Mouse (Mus musculus): ENCODE data around the gene Tle2.

The Tle2 gene

DNA sequence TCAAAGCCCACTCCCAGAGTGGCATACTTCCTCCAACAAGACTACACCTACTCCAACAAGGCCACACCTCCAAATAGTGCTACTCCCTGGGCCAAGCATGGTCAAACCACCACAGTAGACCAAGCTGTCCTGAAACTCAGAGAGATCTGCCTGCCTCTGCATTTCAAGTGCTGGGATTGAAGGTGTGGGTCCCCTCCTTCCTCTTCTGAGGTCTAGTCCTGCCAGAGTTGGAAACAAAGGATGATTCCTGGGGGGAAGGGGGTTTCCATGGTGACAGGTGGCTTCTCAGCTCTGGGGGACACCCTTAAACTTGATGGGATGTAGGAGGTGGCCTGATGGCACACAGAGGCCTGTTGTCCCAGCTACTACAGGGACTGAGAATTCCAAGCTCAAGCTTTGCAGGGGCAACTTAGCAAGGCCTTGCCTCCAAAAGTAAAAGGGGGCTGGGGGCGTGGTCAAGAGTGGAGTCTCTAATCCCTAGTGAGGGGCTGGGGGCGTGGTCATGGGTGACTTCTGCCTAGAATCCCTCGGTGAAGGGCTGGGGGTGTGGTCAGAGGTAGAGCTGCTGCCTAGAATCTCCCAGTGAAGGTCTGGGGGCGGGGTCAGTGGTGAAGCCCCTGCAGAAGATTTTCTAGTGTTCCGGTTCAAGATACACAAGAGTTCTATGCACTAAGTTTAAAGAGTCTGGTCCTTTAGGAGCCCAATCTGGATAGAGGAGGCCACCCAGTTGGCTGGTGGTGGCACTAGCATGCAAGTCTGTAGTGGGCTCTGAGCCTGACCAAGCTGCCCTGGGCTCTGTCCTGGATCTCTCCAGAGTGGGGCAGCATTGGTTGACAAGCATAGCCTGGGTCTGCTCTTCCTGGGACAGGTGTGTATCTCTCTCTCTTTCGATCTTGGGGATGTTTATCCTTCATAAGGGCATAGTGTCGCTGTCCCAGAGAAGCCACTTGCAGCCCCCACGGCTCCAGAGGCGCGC lies at the start of gene Tle2:
Gene Tle2, plus strand, starts transcription at position 481 of the 976 bp plus-strand sequence.
- peak; percentile 41 for DNase-seq

- DNase-seq = peak; percentile 43
These were observed 49.2 kb upstream of the Tle2 start for GRCm38 (mm10) chr10:81525017-81525694.

- peak; percentile 87 for DNase-seq
These were observed 47.6 kb upstream of the Tle2 start for GRCm38 (mm10) chr10:81526779-81527178.

DNA sequence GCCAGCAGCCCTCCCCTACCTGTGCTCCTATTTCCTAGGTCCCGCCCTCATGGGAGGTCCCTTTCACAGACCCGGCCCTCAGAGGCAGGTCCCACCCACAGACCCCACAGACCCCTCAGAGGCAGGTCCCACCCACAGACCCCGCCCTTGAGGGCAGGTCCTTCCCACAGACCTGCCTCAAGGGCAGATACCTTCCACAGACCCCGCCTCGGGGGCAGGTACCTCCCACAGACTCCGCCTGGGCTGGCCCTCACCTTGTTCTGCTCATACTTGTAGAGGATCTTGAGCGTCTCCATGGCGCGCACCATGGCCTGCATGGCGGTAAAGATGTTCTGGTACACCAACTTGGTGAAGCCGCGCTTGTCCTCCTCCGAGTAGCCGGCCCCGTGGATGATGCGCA lies 39.5 kb upstream of the Tle2 start:
- no peak for DNase-seq

DNA sequence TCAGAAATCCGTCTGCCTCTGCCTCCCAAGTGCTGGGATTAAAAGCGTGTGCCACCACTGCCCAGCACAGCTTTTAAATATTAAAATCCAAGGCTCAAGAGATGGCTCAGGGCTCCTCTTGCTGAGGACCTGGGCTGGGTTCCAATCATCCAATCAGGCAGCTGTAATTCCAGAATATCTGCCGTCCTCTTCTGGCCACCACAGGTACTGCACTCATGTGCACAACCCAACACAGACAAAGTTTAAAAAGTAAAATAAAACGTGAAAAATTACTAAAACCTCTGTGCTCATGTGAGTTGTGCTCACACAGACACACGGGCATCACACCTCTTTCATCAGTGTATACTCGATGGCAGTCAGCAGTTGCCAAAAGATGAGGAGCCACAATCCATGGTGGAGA lies 37.6 kb upstream of the Tle2 start:
- DNase-seq = peak; percentile 53

- DNase-seq = no peak
These were observed 36.9 kb upstream of the Tle2 start for GRCm38 (mm10) chr10:81537429-81537828.

DNA sequence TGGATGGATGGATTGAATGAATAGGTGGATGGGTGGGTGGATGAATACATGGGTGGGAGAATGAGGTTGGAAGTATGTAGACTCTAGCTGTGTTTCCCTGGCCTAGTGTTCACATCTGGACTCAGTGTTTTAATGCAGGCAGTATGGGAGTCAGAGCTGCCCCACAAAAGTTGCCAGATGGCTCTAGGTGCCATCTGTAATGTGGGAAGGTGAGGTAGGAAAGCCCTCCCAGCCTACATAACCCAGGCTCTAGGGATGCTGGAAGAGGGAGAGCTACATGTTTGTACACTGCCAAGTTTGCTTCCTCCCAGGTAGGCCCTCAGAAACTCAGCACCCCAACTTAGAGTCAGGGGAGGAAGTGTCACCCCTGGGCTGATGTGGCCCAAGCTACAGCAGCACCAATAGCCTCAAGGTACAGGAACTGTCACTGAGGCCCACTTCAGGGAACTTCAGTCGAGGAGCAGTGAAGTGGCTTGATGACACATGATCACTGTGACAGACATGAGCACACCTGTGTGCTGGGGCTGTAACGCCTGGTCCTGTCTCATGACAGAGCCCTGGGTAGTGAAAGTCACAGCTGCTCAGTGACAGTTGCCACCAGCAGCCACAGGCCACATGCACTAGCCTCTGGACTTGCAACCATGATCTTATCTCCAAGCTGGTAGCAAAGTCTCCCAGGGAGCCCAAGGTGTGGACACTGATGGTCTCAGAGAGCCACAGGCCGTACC lies 35.9 kb upstream of the Tle2 start:
- no peak for DNase-seq

DNA sequence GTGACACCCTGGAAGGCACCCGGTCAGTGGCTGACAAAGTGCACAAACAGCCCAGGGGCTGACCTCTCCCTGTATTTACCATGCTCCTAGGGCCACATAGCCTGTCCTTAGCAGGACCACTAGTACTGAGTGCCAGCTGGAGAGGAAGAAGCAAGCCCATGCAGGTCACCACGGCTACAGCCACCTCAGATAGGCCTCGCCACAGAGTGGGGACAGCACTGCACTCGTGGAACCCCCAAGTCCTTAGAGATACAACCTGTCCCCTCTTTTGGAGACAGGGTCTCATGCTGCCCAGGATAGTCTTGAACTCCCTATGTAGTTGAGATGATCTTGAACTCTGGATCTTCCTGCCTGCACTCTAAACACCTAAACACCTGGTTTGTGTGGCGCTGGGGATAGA lies 33.0 kb upstream of the Tle2 start:
- DNase-seq = no peak

GRCm38 (mm10) chr10:81541803-81542202 lies 32.6 kb upstream of the Tle2 start:
- DNase-seq = peak; percentile 80

DNA sequence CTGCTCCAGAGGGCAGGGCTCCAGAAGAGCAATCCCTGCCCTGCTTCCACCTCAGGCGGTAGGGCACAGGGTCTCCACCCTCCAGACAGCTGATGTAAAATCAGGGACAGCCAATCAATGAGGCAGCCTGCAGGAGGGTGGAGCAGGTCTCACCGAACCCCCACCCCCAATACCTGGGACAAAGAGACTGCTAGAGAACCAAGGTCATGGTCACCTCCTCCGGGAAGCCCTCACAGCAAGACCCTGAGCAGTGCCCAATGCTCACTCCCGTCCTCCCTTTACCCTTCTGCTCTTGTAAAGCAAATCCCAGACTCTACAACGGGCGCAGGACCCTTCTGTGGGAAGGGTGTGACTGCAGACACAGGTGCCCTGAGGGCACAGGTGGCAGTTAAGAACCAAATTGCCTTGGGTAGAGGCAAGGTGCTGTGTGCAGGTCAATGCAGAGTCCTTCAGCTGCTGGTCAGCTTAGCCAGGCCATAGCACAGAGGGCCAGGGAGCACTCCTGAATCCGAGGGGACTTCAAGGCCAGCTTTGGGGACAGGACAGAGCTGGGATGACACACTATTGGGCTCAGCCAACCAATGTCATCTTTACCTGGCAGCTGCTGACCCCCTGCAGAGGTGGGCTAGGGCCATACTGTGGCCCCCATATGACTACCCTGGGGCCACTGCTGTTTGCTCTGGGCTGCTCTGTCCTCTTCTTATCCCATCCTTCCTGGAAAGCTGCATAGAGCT lies 31.5 kb upstream of the Tle2 start:
- no peak for DNase-seq

DNA sequence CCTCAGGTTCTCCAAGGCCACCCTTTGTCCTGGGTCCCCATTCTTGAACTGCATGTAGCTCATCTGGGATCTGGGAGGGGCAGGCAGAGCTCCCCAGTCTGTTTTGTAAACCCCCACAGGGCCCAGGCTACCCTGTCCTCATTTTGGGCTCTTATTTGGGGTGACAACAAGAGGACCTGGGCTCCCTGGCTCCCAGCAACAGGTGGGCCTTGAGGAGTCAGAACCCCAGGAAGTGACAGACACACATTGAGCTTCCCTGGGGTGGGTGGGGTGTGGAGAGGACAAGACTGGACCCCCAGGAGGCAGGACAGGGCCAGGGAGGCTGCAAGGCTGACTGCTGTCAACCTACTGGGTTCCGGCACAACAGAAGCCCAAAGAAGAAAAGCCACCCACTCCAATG lies 30.7 kb upstream of the Tle2 start:
- DNase-seq = no peak

- no peak for DNase-seq
These were observed 29.8 kb upstream of the Tle2 start for GRCm38 (mm10) chr10:81544296-81545160.

DNA sequence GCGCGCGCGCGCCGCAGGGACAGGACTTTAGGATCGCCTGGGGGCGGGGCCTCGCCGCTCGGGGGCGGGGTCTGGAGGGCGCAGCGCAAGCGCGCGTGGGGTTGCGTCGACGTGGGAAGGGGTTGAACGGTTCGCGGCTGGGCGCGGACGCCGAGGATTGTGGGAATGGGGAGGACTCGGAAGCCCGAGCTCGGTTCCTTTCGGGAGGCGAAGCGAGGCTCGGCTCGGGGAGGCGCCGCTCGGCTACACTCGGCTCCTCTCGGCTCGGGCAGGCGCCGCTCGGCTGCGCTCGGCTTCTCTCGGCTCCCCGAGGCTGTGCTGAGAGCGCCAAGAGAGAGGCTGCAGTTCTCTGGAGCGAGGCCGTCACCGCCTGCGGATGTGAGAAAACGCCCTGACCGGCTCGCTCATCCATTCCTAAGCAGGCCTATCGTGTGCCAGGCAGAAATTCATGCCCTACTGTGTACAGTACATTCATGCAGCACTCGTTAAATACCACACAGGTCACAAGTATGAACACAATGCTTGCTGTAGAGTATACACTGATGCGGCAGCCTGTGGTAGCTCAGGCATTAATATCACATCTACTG lies 29.1 kb upstream of the Tle2 start, which contains the start of gene Gna11:
Gene Gna11, minus strand, starts transcription at position 30 of the 587 bp plus-strand sequence.
- DNase-seq = peak; percentile 100

- no peak for DNase-seq
These were observed 28.0 kb upstream of the Tle2 start for GRCm38 (mm10) chr10:81546332-81546731.

DNA sequence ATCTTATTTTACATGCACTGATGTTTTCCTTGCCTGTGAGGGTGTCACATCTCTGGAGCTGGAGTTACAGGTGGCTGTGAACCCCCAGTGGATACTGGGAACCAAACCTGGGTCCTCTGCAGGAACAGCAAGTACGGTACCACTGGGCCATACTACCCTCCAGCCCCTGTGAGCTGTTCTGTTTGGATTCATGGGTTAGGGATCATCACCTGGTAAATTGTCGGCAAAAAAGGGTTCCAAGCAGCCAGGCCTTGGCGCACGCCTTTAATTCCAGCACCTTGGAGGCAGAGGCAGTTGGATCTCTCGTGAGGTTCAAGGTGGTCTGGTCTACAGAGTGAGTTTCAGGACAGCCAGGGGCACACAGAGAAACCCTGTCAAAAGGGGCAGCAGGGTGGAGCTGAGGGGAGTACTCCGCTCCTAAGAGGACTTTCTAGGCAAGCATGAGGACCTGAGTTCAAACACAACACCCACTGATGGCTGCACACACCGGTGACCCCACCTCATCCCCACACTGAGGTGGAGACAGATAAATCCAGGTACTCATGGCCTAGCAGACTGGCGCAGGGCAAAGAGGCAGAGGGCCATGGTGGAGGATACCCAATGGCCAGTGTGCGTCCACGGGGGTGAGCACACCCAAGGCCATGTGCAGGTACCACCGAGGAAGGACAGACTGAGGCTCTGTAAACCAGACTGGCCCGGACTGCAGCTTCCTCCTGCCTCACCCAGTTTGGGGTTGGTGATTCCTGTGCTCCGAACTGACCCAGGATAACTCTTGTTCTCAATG lies 27.4 kb upstream of the Tle2 start:
- DNase-seq = no peak

DNA sequence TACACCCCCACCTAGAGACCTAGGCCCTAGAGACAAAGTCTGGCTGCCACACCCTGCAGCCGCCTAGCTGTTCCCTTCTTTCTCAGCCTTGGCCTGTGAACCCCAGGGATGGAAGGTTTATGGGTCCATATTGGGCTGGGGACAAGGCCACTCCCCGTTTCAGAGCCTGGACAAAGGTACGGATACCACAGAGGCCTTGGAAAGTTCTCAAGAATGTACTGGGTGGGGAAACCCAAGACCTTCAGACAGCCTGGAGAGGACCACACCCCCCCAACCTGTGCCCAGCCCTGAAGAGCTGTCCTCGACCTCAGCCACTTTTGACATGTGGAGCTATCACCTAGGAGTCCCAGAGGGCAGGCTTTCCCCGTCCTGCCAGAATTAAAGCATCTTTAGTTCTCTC lies 25.4 kb upstream of the Tle2 start:
- DNase-seq = no peak

GRCm38 (mm10) chr10:81550257-81550656 lies 24.1 kb upstream of the Tle2 start:
- peak; percentile 81 for DNase-seq

DNA sequence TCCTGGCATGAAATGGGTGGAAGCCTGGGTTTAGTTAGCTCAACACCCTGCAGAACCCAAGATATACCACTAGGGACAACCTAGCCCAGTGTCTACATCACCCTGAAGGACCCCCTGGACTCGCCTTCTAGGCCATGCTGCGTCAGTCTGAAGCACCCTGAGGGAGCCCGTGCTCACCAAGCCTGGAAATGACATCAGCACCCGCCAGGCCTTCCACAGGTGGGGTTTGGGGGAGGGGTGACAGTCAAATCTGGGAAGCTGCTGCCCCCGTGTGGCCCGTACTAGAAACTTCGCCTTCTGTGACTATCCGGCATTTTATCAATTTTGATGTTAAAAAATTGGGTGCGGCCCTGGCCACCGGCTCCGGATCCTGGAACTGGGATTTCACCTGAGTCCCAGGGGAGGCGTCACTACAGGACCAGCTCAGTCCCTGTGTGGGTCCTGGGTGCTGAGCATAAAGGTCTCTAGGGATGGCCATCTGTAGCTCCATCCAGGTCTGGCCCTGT lies 22.7 kb upstream of the Tle2 start:
- DNase-seq = peak; percentile 94

- DNase-seq = peak; percentile 46
These were observed 21.1 kb upstream of the Tle2 start for GRCm38 (mm10) chr10:81553232-81553631.

Measured in lung, postnatal 10 days (tissue).